Mouse (Mus musculus) CH12.LX (cell line): ENCODE measurements around the gene Sgip1.

ENCODE experiments used
- ELF1 ChIP-seq: IDR thresholded peaks from 2 replicates; pipeline ENCODE4 v1.6.1; 2014; ENCODE audit warnings: low read depth, mild to moderate bottlenecking, inconsistent platforms, low read length, improper control_type of control experiment
- NRF1 ChIP-seq: IDR thresholded peaks from 2 replicates; pipeline ENCODE4 v1.6.1; 2014; ENCODE audit warnings: low read depth, mild to moderate bottlenecking, inconsistent platforms, low read length, improper control_type of control experiment, moderate library complexity
- RAD21 ChIP-seq: IDR thresholded peaks from 2 replicates; pipeline ENCODE4 v1.6.1; 2011; ENCODE audit warnings: low read depth, mild to moderate bottlenecking, low read length, improper control_type of control experiment, moderate library complexity

GRCm38 (mm10) chr4:102833726-102834125 lies 92.6 kb downstream of the Sgip1 start:
- TF ChIP-seq ELF1 (no peak), NRF1 (no peak), RAD21 (no peak)
